ENCODE assay signal across 21 mouse cellular contexts in genomic region chr17:79971721-79972336, GRCm38 (mm10).
DNase-seq lines count a peak whose midpoint lies in the region; ATAC-seq and TF ChIP-seq lines count a peak whose summit lies in the region.
"Had no signal": no experiment of that assay in that cellular context is flagged by ENCODE, and none has a peak within 500 bp of the region (broad histone marks: within the 10 kb centered on the region; RNA-seq: fewer than 3 reads in every experiment).

No protein-coding gene starts in this region.

- peaks cover 8% of the 10 kb centered on the region; the same call in 1 of the 2 replicates for H3K4me1 ChIP-seq in lung, postnatal 0 days (ENCODE audit: insufficient read depth, low read depth, low read length)
- H3K4me1 ChIP-seq in intestine, embryonic 16.5 days (ENCODE audit: control insufficient read depth, insufficient read depth, low read length) = peaks cover 17% of the 10 kb centered on the region
- H3K4me1 ChIP-seq in liver, embryonic 15.5 days (replicated peaks) = peaks cover 52% of the 10 kb centered on the region

- DNase-seq in lung, postnatal 0 days (ENCODE audit: low spot score) = peak; percentile 39
- DNase-seq in lung, adult 18-20 months = no peak
- DNase-seq in left cerebral cortex, postnatal 36 days (ENCODE audit: low spot score in 2 of 2) = no peak
- no peak for DNase-seq in right cerebral cortex, adult 2 months (ENCODE audit: low spot score in 2 of 2)
- no peak for DNase-seq in layer of hippocampus, adult 9-10 months (ENCODE audit: low spot score)
- DNase-seq: cerebellum, adult 2 months; cerebellum, postnatal 36 days; gastrocnemius, postnatal 14 days; heart, adult 18-20 months; heart, postnatal 14 days; kidney, adult 9 months; kidney, postnatal 36 days; lung, postnatal 10 days; thymus, postnatal 25 days had no signal

- no peaks in the 10 kb centered on the region for H3K36me3 ChIP-seq in lung, postnatal 0 days (ENCODE audit: insufficient read depth, low read length)
- H3K36me3 ChIP-seq in intestine, embryonic 16.5 days (ENCODE audit: control insufficient read depth, insufficient read depth, low read length) = no peaks in the 10 kb centered on the region
- no peaks in the 10 kb centered on the region for H3K36me3 ChIP-seq in liver, embryonic 15.5 days (replicated peaks)
- H3K36me3 ChIP-seq: embryonic facial prominence, embryonic 15.5 days; heart, embryonic 13.5 days; limb, embryonic 15.5 days; midbrain, embryonic 13.5 days had no signal

- TF ChIP-seq CTCF in lung, postnatal 0 days (IDR thresholded peaks at IDR 0.05) = no peak

- H3K4me3 ChIP-seq in lung, postnatal 0 days (ENCODE audit: low read depth, low read length) = no peak overlapping the region
- H3K4me3 ChIP-seq in intestine, embryonic 16.5 days (ENCODE audit: low read length) = no peak overlapping the region
- no peak overlapping the region for H3K4me3 ChIP-seq in liver, embryonic 15.5 days (replicated peaks)
- H3K4me3 ChIP-seq: embryonic facial prominence, embryonic 15.5 days; heart, embryonic 13.5 days; limb, embryonic 15.5 days; midbrain, embryonic 13.5 days had no signal

- no peaks in the 10 kb centered on the region for H3K9me3 ChIP-seq in lung, postnatal 0 days (ENCODE audit: low read length)
- no peaks in the 10 kb centered on the region for H3K9me3 ChIP-seq in intestine, embryonic 16.5 days (ENCODE audit: control insufficient read depth, low read length)
- no peaks in the 10 kb centered on the region for H3K9me3 ChIP-seq in liver, embryonic 15.5 days (replicated peaks)
- H3K9me3 ChIP-seq: embryonic facial prominence, embryonic 15.5 days; heart, embryonic 13.5 days; limb, embryonic 15.5 days; midbrain, embryonic 13.5 days had no signal

- H3K4me2 ChIP-seq in lung, postnatal 0 days (replicated peaks; ENCODE audit: low read depth, low read length) = no peak overlapping the region
- H3K4me2 ChIP-seq in intestine, embryonic 16.5 days (ENCODE audit: low read depth, low read length) = no peak overlapping the region
- H3K4me2 ChIP-seq in liver, embryonic 15.5 days = peak overlapping the region; percentile 42
- H3K4me2 ChIP-seq: embryonic facial prominence, embryonic 15.5 days; heart, embryonic 13.5 days; limb, embryonic 15.5 days; midbrain, embryonic 13.5 days had no signal

- no peak overlapping the region for H3K9ac ChIP-seq in lung, postnatal 0 days (replicated peaks; ENCODE audit: low read depth)
- H3K9ac ChIP-seq in intestine, embryonic 16.5 days (ENCODE audit: low read depth, low read length) = no peak overlapping the region
- H3K9ac ChIP-seq in liver, embryonic 15.5 days = no peak overlapping the region
- H3K9ac ChIP-seq: embryonic facial prominence, embryonic 15.5 days; heart, embryonic 13.5 days; limb, embryonic 15.5 days; midbrain, embryonic 13.5 days had no signal

- no peak for ATAC-seq in lung, postnatal 0 days
- ATAC-seq in intestine, embryonic 16.5 days = peak; percentile 51
- ATAC-seq in liver, embryonic 15.5 days (ENCODE audit: insufficient read depth) = no peak
- ATAC-seq: forebrain, embryonic 16.5 days; midbrain, embryonic 13.5 days had no signal

- WGBS in lung, postnatal 0 days = 65% methylated on average over 8 of the region's 8 CpGs
- 68% methylated on average over 8 of the region's 8 CpGs for WGBS in intestine, embryonic 16.5 days
- 48% methylated on average over 8 of the region's 8 CpGs for WGBS in liver, embryonic 15.5 days (ENCODE audit: insufficient replicate concordance)

- TF ChIP-seq EP300 in lung, postnatal 0 days (IDR thresholded peaks at IDR 0.05) = no peak

- no peak overlapping the region for H3K27ac ChIP-seq in lung, postnatal 0 days (ENCODE audit: low read length)
- no peak overlapping the region for H3K27ac ChIP-seq in intestine, embryonic 16.5 days (ENCODE audit: low read length)
- H3K27ac ChIP-seq in liver, embryonic 15.5 days (replicated peaks) = no peak overlapping the region
- H3K27ac ChIP-seq: embryonic facial prominence, embryonic 15.5 days; heart, embryonic 13.5 days; limb, embryonic 15.5 days; midbrain, embryonic 13.5 days had no signal

- intact Hi-C loops in left cerebral cortex, postnatal 36 days (cut with DNase I) = no loop called here

- no peaks in the 10 kb centered on the region for H3K27me3 ChIP-seq in lung, postnatal 0 days (replicated peaks; ENCODE audit: insufficient read depth, low read length)
- H3K27me3 ChIP-seq in intestine, embryonic 16.5 days (replicated peaks; ENCODE audit: control insufficient read depth, insufficient read depth, low read length) = no peaks in the 10 kb centered on the region
- peaks cover 27% of the 10 kb centered on the region for H3K27me3 ChIP-seq in liver, embryonic 15.5 days
- H3K27me3 ChIP-seq: embryonic facial prominence, embryonic 15.5 days; limb, embryonic 15.5 days had no signal
